12 mouse cellular contexts compared by ENCODE assay signal in genomic region chr4:141279327-141279726, GRCm38 (mm10). TPM values are rescaled to one million over a fixed set of nuclear protein-coding genes. Genes with fewer than 3 reads are reported as not detected.
DNase-seq lines count a peak whose midpoint lies in the region; ATAC-seq and TF ChIP-seq lines count a peak whose summit lies in the region.
"Had no signal": no experiment of that assay in that cellular context is flagged by ENCODE, and none has a peak within 500 bp of the region (broad histone marks: within the 10 kb centered on the region; RNA-seq: fewer than 3 reads in every experiment).

No protein-coding gene starts in this region.

- no peak overlapping the region for H3K4me3 ChIP-seq in intestine, embryonic 14.5 days (ENCODE audit: low read depth, low read length)
- H3K4me3 ChIP-seq in intestine, postnatal 0 days (ENCODE audit: low read depth, low read length), result no peak overlapping the region
- H3K4me3 ChIP-seq in heart, postnatal 0 days (ENCODE audit: low read depth, low read length), result no peak overlapping the region
- H3K4me3 ChIP-seq in lung, embryonic 16.5 days (ENCODE audit: low read length), result no peak overlapping the region
- H3K4me3 ChIP-seq: hindbrain, embryonic 12.5 days; neural tube, embryonic 15.5 days had no signal

- 0 out of 2 replicates have a peak overlapping the region, but pooled peaks have one; percentile 74 for H3K27ac ChIP-seq in intestine, embryonic 14.5 days (ENCODE audit: low read depth)
- H3K27ac ChIP-seq in intestine, postnatal 0 days (ENCODE audit: low read depth, low read length), result no peak overlapping the region
- peak overlapping the region; percentile 88; the same call in 1 of the 2 replicates for H3K27ac ChIP-seq in heart, postnatal 0 days (ENCODE audit: low read depth)
- H3K27ac ChIP-seq in lung, embryonic 16.5 days (ENCODE audit: low read length), result peak overlapping the region; percentile 91
- H3K27ac ChIP-seq: hindbrain, embryonic 12.5 days; neural tube, embryonic 15.5 days had no signal

- H3K27me3 ChIP-seq in intestine, embryonic 14.5 days (replicated peaks; ENCODE audit: control insufficient read depth, insufficient read depth, low read length), result no peaks in the 10 kb centered on the region
- no peaks in the 10 kb centered on the region for H3K27me3 ChIP-seq in intestine, postnatal 0 days (replicated peaks; ENCODE audit: control insufficient read depth, insufficient read depth, low read length)
- no peaks in the 10 kb centered on the region for H3K27me3 ChIP-seq in heart, postnatal 0 days (ENCODE audit: control insufficient read depth, insufficient read depth, low read length)
- H3K27me3 ChIP-seq in lung, embryonic 16.5 days (ENCODE audit: control insufficient read depth, insufficient read depth, low read depth, low read length), result no peaks in the 10 kb centered on the region

- DNase-seq in intestine, embryonic 14.5 days (ENCODE audit: low spot score), result no peak
- DNase-seq in ES-CJ7 (ENCODE audit: low read depth, low spot score), result peak; percentile 70
- no peak for DNase-seq in heart, postnatal 0 days (ENCODE audit: low spot score)
- no peak for DNase-seq in MN1 (ENCODE audit: low spot score)
- no peak for DNase-seq in cerebellum, postnatal 10 days
- DNase-seq in thymus, postnatal 10 days (ENCODE audit: low spot score in 2 of 2), result no peak
- DNase-seq: adrenal gland, postnatal 25 days; cerebellum, postnatal 36 days had no signal

- H3K9me3 ChIP-seq in intestine, embryonic 14.5 days (ENCODE audit: control insufficient read depth, low read length), result no peaks in the 10 kb centered on the region
- no peaks in the 10 kb centered on the region for H3K9me3 ChIP-seq in intestine, postnatal 0 days (ENCODE audit: control insufficient read depth)
- no peaks in the 10 kb centered on the region for H3K9me3 ChIP-seq in heart, postnatal 0 days (replicated peaks; ENCODE audit: control insufficient read depth, low read length)
- H3K9me3 ChIP-seq in lung, embryonic 16.5 days (ENCODE audit: control insufficient read depth, low read length), result no peaks in the 10 kb centered on the region
- H3K9me3 ChIP-seq: hindbrain, embryonic 12.5 days; neural tube, embryonic 15.5 days had no signal

- 59% methylated on average over 15 of the region's 15 CpGs for WGBS in intestine, embryonic 14.5 days
- 55% methylated on average over 15 of the region's 15 CpGs for WGBS in intestine, postnatal 0 days
- WGBS in heart, postnatal 0 days, result 61% methylated on average over 15 of the region's 15 CpGs
- WGBS in lung, embryonic 16.5 days, result 28% methylated on average over 15 of the region's 15 CpGs

- no peak overlapping the region for H3K9ac ChIP-seq in intestine, embryonic 14.5 days (ENCODE audit: low read length)
- no peak overlapping the region for H3K9ac ChIP-seq in intestine, postnatal 0 days (ENCODE audit: low read depth, low read length)
- no peak overlapping the region for H3K9ac ChIP-seq in heart, postnatal 0 days (replicated peaks; ENCODE audit: low read depth, low read length)
- H3K9ac ChIP-seq in lung, embryonic 16.5 days (ENCODE audit: low read length), result peak overlapping the region; percentile 52
- H3K9ac ChIP-seq: hindbrain, embryonic 12.5 days; neural tube, embryonic 15.5 days had no signal

- ATAC-seq in intestine, embryonic 14.5 days (replicated peaks; ENCODE audit: low FRiP score, low TSS enrichment, low read depth), result no peak
- no peak for ATAC-seq in intestine, postnatal 0 days
- ATAC-seq in heart, postnatal 0 days (ENCODE audit: insufficient read depth, low read depth), result no peak
- no peak for ATAC-seq in lung, embryonic 16.5 days (ENCODE audit: low read depth)

- H3K36me3 ChIP-seq in intestine, embryonic 14.5 days (ENCODE audit: control insufficient read depth, insufficient read depth, low read length), result no peaks in the 10 kb centered on the region
- no peaks in the 10 kb centered on the region for H3K36me3 ChIP-seq in intestine, postnatal 0 days (ENCODE audit: control insufficient read depth, insufficient read depth)
- H3K36me3 ChIP-seq in heart, postnatal 0 days (replicated peaks; ENCODE audit: control insufficient read depth, insufficient read depth, low read length), result no peaks in the 10 kb centered on the region
- no peaks in the 10 kb centered on the region for H3K36me3 ChIP-seq in lung, embryonic 16.5 days (ENCODE audit: control insufficient read depth, insufficient read depth, low read length)
- H3K36me3 ChIP-seq: hindbrain, embryonic 12.5 days; neural tube, embryonic 15.5 days had no signal

- peaks cover 40% of the 10 kb centered on the region for H3K4me1 ChIP-seq in intestine, embryonic 14.5 days (replicated peaks; ENCODE audit: control insufficient read depth, insufficient read depth, low read length)
- peaks cover 29% of the 10 kb centered on the region for H3K4me1 ChIP-seq in intestine, postnatal 0 days (replicated peaks; ENCODE audit: control insufficient read depth, insufficient read depth, low read length)
- peaks cover 12% of the 10 kb centered on the region for H3K4me1 ChIP-seq in heart, postnatal 0 days (ENCODE audit: control insufficient read depth, insufficient read depth)
- H3K4me1 ChIP-seq in lung, embryonic 16.5 days (replicated peaks; ENCODE audit: control insufficient read depth, insufficient read depth, low read length), result peaks cover 56% of the 10 kb centered on the region

- no peak for TF ChIP-seq CTCF in intestine, postnatal 0 days (IDR thresholded peaks at IDR 0.05; ENCODE audit: low read depth)
- no peak for TF ChIP-seq CTCF in heart, postnatal 0 days (IDR thresholded peaks at IDR 0.05; ENCODE audit: low read depth)

- no peak overlapping the region for H3K4me2 ChIP-seq in intestine, embryonic 14.5 days (ENCODE audit: low read length)
- no peak overlapping the region; the same call in 1 of the 2 replicates for H3K4me2 ChIP-seq in intestine, postnatal 0 days (replicated peaks; ENCODE audit: low read depth)
- peak overlapping the region; percentile 3; the same call in 1 of the 2 replicates for H3K4me2 ChIP-seq in heart, postnatal 0 days (ENCODE audit: low read depth, low read length)
- peak overlapping the region; percentile 40 for H3K4me2 ChIP-seq in lung, embryonic 16.5 days (ENCODE audit: low read depth, low read length)
- H3K4me2 ChIP-seq: hindbrain, embryonic 12.5 days; neural tube, embryonic 15.5 days had no signal

- TF ChIP-seq EP300 in heart, postnatal 0 days (IDR thresholded peaks at IDR 0.05; ENCODE audit: low read depth), result no peak

RNA-seq across cellular contexts. Expression of gene Epha2, which starts 21.7 kb away (rescaled TPM):
- 3.4 and 3.5 TPM in 2 replicates for polyA plus RNA-seq in intestine, embryonic 14.5 days (2014; fragmentation: Nextera tagmentation; extraction: Ambion mirVana)
- 5.6 and 6.6 TPM in 2 replicates for polyA plus RNA-seq in intestine, postnatal 0 days (2015; fragmentation: Nextera tagmentation; extraction: Ambion mirVana)
- 10.1 and 11.7 TPM in 2 replicates for total RNA-seq in heart, postnatal 0 days (2014; rRNA removed; ENCODE audit: low replicate concordance)
- polyA plus RNA-seq in heart, postnatal 0 days (2015; fragmentation: Nextera tagmentation; extraction: Ambion mirVana), result 1.4 TPM in 2 replicates
- polyA plus RNA-seq in lung, embryonic 16.5 days (2015; fragmentation: Nextera tagmentation; extraction: Ambion mirVana), result 11.6 and 11.8 TPM in 2 replicates

RNA-seq across cellular contexts. Expression of gene Arhgef19, which starts 40.0 kb away (rescaled TPM):
- 14.2 and 15.8 TPM in 2 replicates for polyA plus RNA-seq in intestine, embryonic 14.5 days (2014; fragmentation: Nextera tagmentation; extraction: Ambion mirVana)
- 4.5 and 6.3 TPM in 2 replicates for polyA plus RNA-seq in intestine, postnatal 0 days (2015; fragmentation: Nextera tagmentation; extraction: Ambion mirVana)
- 0.66 and 2.5 TPM in 2 replicates for total RNA-seq in heart, postnatal 0 days (2014; rRNA removed; ENCODE audit: low replicate concordance)
- 1.5 and 1.6 TPM in 2 replicates for polyA plus RNA-seq in heart, postnatal 0 days (2015; fragmentation: Nextera tagmentation; extraction: Ambion mirVana)
- polyA plus RNA-seq in lung, embryonic 16.5 days (2015; fragmentation: Nextera tagmentation; extraction: Ambion mirVana), result 17.7 and 18.0 TPM in 2 replicates

Comparison
In these comparisons a context has a peak if more than half of its experiments do, and no peak if none do; other contexts are left out.
1. H3K4me2 ChIP-seq: peak in heart, postnatal 0 days (single experiment) and lung, embryonic 16.5 days (single experiment); none in intestine, embryonic 14.5 days (single experiment) and intestine, postnatal 0 days (single experiment).